Mouse (Mus musculus): ENCODE measurements around the gene Ramp1. TPM values are rescaled to one million over a fixed set of nuclear protein-coding genes. Genes with fewer than 3 reads are reported as not detected.
A peak's percentile ranks its signal among the peaks of the same experiment; 100 is the strongest.

Gene Ramp1
- polyA plus RNA-seq, 1 experiment from 2014 or later: 9.6 TPM

- Histone ChIP-seq H3K9ac (replicated peaks) (peak overlapping the region; percentile 99), H3K27me3 (ENCODE audit: insufficient read depth, low read length) (no peaks in the 10 kb centered on the region), H3K27ac (ENCODE audit: low read depth) (peak overlapping the region; percentile 94), H3K9me3 (ENCODE audit: low read length) (no peaks in the 10 kb centered on the region), H3K4me2 (ENCODE audit: low read depth, low read length) (peak overlapping the region; percentile 91), H3K4me3 (ENCODE audit: low read depth, low read length) (peak overlapping the region; percentile 91), H3K36me3 (replicated peaks; ENCODE audit: insufficient read depth, low read length) (peaks cover 9% of the 10 kb centered on the region), H3K4me1 (ENCODE audit: insufficient read depth) (peaks cover 35% of the 10 kb centered on the region)
- DNase-seq: peak; percentile 40
- TF ChIP-seq EP300 (IDR thresholded peaks at IDR 0.05; ENCODE audit: low read depth) (no peak), CTCF (IDR thresholded peaks at IDR 0.05; ENCODE audit: low read depth) (no peak)
- ATAC-seq: peak; percentile 22
- WGBS (ENCODE audit: insufficient replicate concordance): 16% methylated on average over 5 of the region's 5 CpGs
Measured at GRCm38 (mm10) chr1:91251148-91251650, 71.6 kb downstream of the Ramp1 start.

GRCm38 (mm10) chr1:91251927-91252326, 72.3 kb downstream of the Ramp1 start:
- Histone ChIP-seq H3K4me1 (ENCODE audit: insufficient read depth) (peaks cover 36% of the 10 kb centered on the region), H3K9me3 (ENCODE audit: low read length) (no peaks in the 10 kb centered on the region), H3K4me2 (ENCODE audit: low read depth, low read length) (peak overlapping the region; percentile 91), H3K36me3 (replicated peaks; ENCODE audit: insufficient read depth, low read length) (peaks cover 11% of the 10 kb centered on the region), H3K27ac (ENCODE audit: low read depth) (peak overlapping the region; percentile 94), H3K27me3 (ENCODE audit: insufficient read depth, low read length) (no peaks in the 10 kb centered on the region), H3K4me3 (ENCODE audit: low read depth, low read length) (peak overlapping the region; percentile 91), H3K9ac (replicated peaks) (0 out of 2 replicates have a peak overlapping the region, but pooled peaks have one; percentile 99)
- TF ChIP-seq EP300 (IDR thresholded peaks at IDR 0.05; ENCODE audit: low read depth) (no peak), CTCF (IDR thresholded peaks at IDR 0.05; ENCODE audit: low read depth) (peak; percentile 75)
- 27% methylated on average over 8 of the region's 8 CpGs for WGBS (ENCODE audit: insufficient replicate concordance)
- DNase-seq: peak; percentile 50
- peak; percentile 12 for ATAC-seq

GRCm38 (mm10) chr1:91257918-91258317, 78.3 kb downstream of the Ramp1 start:
- no peak for DNase-seq
- H3K9me3 ChIP-seq (ENCODE audit: low read length): no peaks in the 10 kb centered on the region
- H3K4me3 ChIP-seq (ENCODE audit: low read depth, low read length): no peak overlapping the region
- ATAC-seq: no peak
- no peak overlapping the region for H3K4me2 ChIP-seq (ENCODE audit: low read depth, low read length)
- TF ChIP-seq CTCF (IDR thresholded peaks at IDR 0.05; ENCODE audit: low read depth): no peak
- no peak for TF ChIP-seq EP300 (IDR thresholded peaks at IDR 0.05; ENCODE audit: low read depth)
- no peak overlapping the region for H3K9ac ChIP-seq (replicated peaks)
- H3K27me3 ChIP-seq (ENCODE audit: insufficient read depth, low read length): no peaks in the 10 kb centered on the region
- peak overlapping the region; percentile 11 for H3K27ac ChIP-seq (ENCODE audit: low read depth)
- H3K36me3 ChIP-seq (replicated peaks; ENCODE audit: insufficient read depth, low read length): peaks cover 11% of the 10 kb centered on the region
- H3K4me1 ChIP-seq (ENCODE audit: insufficient read depth): peaks cover 15% of the 10 kb centered on the region

GRCm38 (mm10) chr1:91259794-91260193, 80.2 kb downstream of the Ramp1 start:
- no peak for ATAC-seq

GRCm38 (mm10) chr1:91262508-91262907, 82.9 kb downstream of the Ramp1 start:
- no peak overlapping the region for H3K4me3 ChIP-seq (ENCODE audit: low read depth, low read length)
- peaks cover 29% of the 10 kb centered on the region for H3K36me3 ChIP-seq (replicated peaks; ENCODE audit: insufficient read depth, low read length)
- no peaks in the 10 kb centered on the region for H3K9me3 ChIP-seq (ENCODE audit: low read length)
- H3K27ac ChIP-seq (ENCODE audit: low read depth): no peak overlapping the region
- H3K4me2 ChIP-seq (ENCODE audit: low read depth, low read length): no peak overlapping the region
- TF ChIP-seq CTCF (IDR thresholded peaks at IDR 0.05; ENCODE audit: low read depth) (no peak), EP300 (IDR thresholded peaks at IDR 0.05; ENCODE audit: low read depth) (no peak)
- no peak overlapping the region for H3K9ac ChIP-seq (replicated peaks)
- peaks cover 9% of the 10 kb centered on the region; the same call in 1 of the 2 replicates for H3K4me1 ChIP-seq (ENCODE audit: insufficient read depth)
- H3K27me3 ChIP-seq (ENCODE audit: insufficient read depth, low read length): no peaks in the 10 kb centered on the region
- ATAC-seq: no peak
- no peak for DNase-seq
- WGBS (ENCODE audit: insufficient replicate concordance): 89% methylated on average over 7 of the region's 7 CpGs

More at GRCm38 (mm10) chr1:91259794-91260193, 80.2 kb downstream of the Ramp1 start:
- TF ChIP-seq CTCF (IDR thresholded peaks at IDR 0.05; ENCODE audit: low read depth): no peak
- no peak for TF ChIP-seq EP300 (IDR thresholded peaks at IDR 0.05; ENCODE audit: low read depth)
- no peaks in the 10 kb centered on the region for H3K9me3 ChIP-seq (ENCODE audit: low read length)
- H3K4me2 ChIP-seq (ENCODE audit: low read depth, low read length): no peak overlapping the region
- H3K27me3 ChIP-seq (ENCODE audit: insufficient read depth, low read length): no peaks in the 10 kb centered on the region
- no peak for DNase-seq
- 72% methylated on average over 5 of the region's 5 CpGs for WGBS (ENCODE audit: insufficient replicate concordance)
- H3K4me1 ChIP-seq (ENCODE audit: insufficient read depth): peaks cover 15% of the 10 kb centered on the region
- no peak overlapping the region for H3K9ac ChIP-seq (replicated peaks)
- no peak overlapping the region for H3K27ac ChIP-seq (ENCODE audit: low read depth)
- H3K4me3 ChIP-seq (ENCODE audit: low read depth, low read length): no peak overlapping the region
- peaks cover 10% of the 10 kb centered on the region for H3K36me3 ChIP-seq (replicated peaks; ENCODE audit: insufficient read depth, low read length)

GRCm38 (mm10) chr1:91272260-91272659, 92.6 kb downstream of the Ramp1 start:
- TF ChIP-seq EP300 (IDR thresholded peaks at IDR 0.05; ENCODE audit: low read depth) (no peak), CTCF (IDR thresholded peaks at IDR 0.05; ENCODE audit: low read depth) (no peak)
- 84% methylated on average over 2 of the region's 2 CpGs for WGBS (ENCODE audit: insufficient replicate concordance)
- no peak overlapping the region for H3K27ac ChIP-seq (ENCODE audit: low read depth)
- H3K36me3 ChIP-seq (replicated peaks; ENCODE audit: insufficient read depth, low read length): peaks cover 24% of the 10 kb centered on the region
- H3K4me1 ChIP-seq (ENCODE audit: insufficient read depth): no peaks in the 10 kb centered on the region
- no peak for DNase-seq
- no peaks in the 10 kb centered on the region for H3K27me3 ChIP-seq (ENCODE audit: insufficient read depth, low read length)
- H3K4me2 ChIP-seq (ENCODE audit: low read depth, low read length): no peak overlapping the region
- H3K9me3 ChIP-seq (ENCODE audit: low read length): no peaks in the 10 kb centered on the region
- no peak overlapping the region for H3K4me3 ChIP-seq (ENCODE audit: low read depth, low read length)
- no peak for ATAC-seq
- H3K9ac ChIP-seq (replicated peaks): no peak overlapping the region

Other genes starting within 250 kb of the Ramp1 start
- not detected in 2 replicates for gene Prlh, start 226.7 kb upstream of the Ramp1 start, polyA plus RNA-seq (2015; fragmentation: Nextera tagmentation; extraction: Ambion mirVana)
- gene Rab17, start 210.2 kb upstream of the Ramp1 start, polyA plus RNA-seq (2015; fragmentation: Nextera tagmentation; extraction: Ambion mirVana): 8.2 and 8.6 TPM in 2 replicates
- 21.9 and 22.7 TPM in 2 replicates for gene Lrrfip1, start 181.1 kb upstream of the Ramp1 start, polyA plus RNA-seq (2015; fragmentation: Nextera tagmentation; extraction: Ambion mirVana)
- 0.32 and 0.87 TPM in 2 replicates for gene Rbm44, start 34.7 kb upstream of the Ramp1 start, polyA plus RNA-seq (2015; fragmentation: Nextera tagmentation; extraction: Ambion mirVana)
- 49.1 and 53.0 TPM in 2 replicates for gene Ube2f, start 70.5 kb downstream of the Ramp1 start, polyA plus RNA-seq (2015; fragmentation: Nextera tagmentation; extraction: Ambion mirVana)
- gene Scly, start 118.5 kb downstream of the Ramp1 start, polyA plus RNA-seq (2015; fragmentation: Nextera tagmentation; extraction: Ambion mirVana): 26.3 and 26.5 TPM in 2 replicates
- gene Espnl, start 142.3 kb downstream of the Ramp1 start, polyA plus RNA-seq (2015; fragmentation: Nextera tagmentation; extraction: Ambion mirVana): 0.04 TPM in 1 of 2 replicates, not detected in the other
- 0.06 and 0.12 TPM in 2 replicates for gene Klhl30, start 171.2 kb downstream of the Ramp1 start, polyA plus RNA-seq (2015; fragmentation: Nextera tagmentation; extraction: Ambion mirVana)
- gene Erfe, start 186.6 kb downstream of the Ramp1 start, polyA plus RNA-seq (2015; fragmentation: Nextera tagmentation; extraction: Ambion mirVana): 0.95 and 1.3 TPM in 2 replicates
- 40.3 and 42.8 TPM in 2 replicates for gene Ilkap, start 219.0 kb downstream of the Ramp1 start, polyA plus RNA-seq (2015; fragmentation: Nextera tagmentation; extraction: Ambion mirVana)
- gene Hes6, start 234.2 kb downstream of the Ramp1 start, polyA plus RNA-seq (2015; fragmentation: Nextera tagmentation; extraction: Ambion mirVana): 33.1 and 35.0 TPM in 2 replicates